Mouse (Mus musculus) monocyte, adult 2 months (primary cell): ENCODE results near the gene Acvrl1.
A peak's percentile ranks its signal among the peaks of the same experiment; 100 is the strongest.

Experiments
- DNase-seq, 2 experiments: peaks; one replicate each; pipeline ENCODE4 v3.0.0; 2022; ENCODE audit warnings: low spot score in 2 of 2, low read depth in 1 of 2

The Acvrl1 gene

GRCm38 (mm10) chr15:101189981-101190761 lies 61.8 kb downstream of the Acvrl1 start:
- DNase-seq, result no peak

DNA sequence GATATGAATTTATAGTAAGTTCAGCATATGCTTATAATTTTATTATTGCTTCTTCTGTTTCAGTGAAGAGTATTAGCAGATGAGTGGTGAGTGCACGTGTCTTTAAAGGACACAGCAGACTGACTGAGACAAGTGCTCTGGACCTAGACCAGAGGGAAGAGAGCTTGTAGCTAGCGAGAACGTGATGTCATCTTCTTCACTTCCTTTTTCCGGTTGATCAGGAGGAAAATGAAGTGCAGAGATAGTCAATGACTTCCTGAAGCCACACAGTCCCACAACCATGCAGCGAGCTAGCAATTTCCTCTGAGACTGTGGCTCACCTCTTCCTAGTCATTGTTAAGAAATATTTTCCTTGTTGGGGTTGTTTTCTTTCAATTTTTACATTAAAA lies 62.4 kb downstream of the Acvrl1 start:
- no peak for DNase-seq

DNA sequence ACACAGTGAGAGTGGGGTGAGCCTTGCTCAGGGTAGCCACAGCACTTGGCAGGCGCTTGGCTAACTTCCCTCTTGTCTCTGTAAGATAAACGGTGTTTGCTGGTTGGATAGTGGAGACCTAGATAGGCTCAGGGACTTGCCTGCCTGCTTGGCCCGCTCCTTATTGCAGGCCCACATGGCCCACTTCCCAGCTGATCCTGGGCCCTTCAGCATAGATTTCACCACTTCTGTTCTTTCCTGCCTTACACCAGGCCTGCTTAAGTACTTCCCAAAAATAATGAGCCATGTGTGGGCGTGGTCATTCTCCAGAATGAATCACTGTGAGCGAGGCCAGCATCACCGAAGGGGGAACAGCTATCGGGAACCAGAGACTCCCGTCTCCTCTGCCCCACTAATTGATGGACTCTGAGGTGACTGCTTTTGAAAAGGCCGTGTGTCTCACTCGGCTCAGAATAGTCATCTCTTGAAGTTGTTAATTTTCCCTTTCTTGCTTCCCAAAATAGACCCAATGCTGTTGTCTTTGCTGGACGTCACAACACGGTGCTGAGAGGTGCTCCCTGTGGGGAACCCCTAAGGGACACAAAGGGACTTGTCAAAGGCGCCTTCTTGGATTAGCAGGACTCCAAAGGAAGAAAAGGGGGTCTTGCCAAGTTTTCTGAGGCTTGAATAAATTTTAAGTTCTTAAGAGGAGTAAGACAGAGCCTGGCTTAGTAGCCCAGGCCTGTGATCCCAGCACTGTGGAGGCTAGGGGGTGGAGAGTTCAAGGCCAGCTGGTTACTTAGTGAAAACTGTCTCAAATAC lies 63.3 kb downstream of the Acvrl1 start:
- peak; percentile 66 to 67 for DNase-seq

GRCm38 (mm10) chr15:101192260-101192640 lies 63.9 kb downstream of the Acvrl1 start:
- no peak for DNase-seq

DNA sequence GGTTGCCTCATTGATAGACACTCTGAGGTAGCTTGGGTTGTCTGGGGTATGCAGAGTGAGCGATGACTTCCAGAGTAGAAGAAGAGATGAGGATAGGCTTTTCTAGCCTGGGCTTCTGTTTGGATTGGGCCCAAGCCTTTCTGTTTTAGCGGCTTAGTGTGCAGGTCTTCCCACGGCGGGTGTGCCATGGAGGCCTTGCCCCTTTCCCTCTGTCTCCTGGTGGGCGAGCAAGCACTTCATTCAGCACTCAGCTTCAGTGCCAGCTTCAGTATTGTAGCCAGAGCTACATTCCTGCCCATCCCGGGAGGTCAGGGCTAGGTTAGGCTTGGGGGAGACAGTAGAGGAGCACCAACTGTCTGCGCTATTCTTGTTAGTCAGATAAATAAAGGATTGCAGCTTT lies 64.3 kb downstream of the Acvrl1 start:
- DNase-seq, result no peak

GRCm38 (mm10) chr15:101193971-101194370 lies 65.6 kb downstream of the Acvrl1 start:
- no peak for DNase-seq
